Mouse (Mus musculus) NIH3T3 (cell line): ENCODE results near the gene Klhl6.
"Not testable (repeated sequence)": the region's sequence is repeated elsewhere in the genome, so short reads cannot be mapped to it uniquely, and the experiment has no call there.

ENCODE experiments used
- DNase-seq: peaks from one replicate; pipeline ENCODE4 v3.0.0-alpha.2; 2012; ENCODE audit warnings: low read depth

Gene Klhl6

GRCm38 (mm10) chr16:19982537-19983257 lies at the start of gene Klhl6:
Gene Klhl6 (minus strand): TSS chr16:19983037.
- no peak for DNase-seq

GRCm38 (mm10) chr16:20027241-20027640 lies 44.4 kb upstream of the Klhl6 start:
- not testable (repeated sequence) for DNase-seq

- DNase-seq: no peak
These were observed 40.0 kb upstream of the Klhl6 start for GRCm38 (mm10) chr16:20022821-20023220.

- DNase-seq: no peak
These were observed 39.0 kb upstream of the Klhl6 start for GRCm38 (mm10) chr16:20021848-20022247.

GRCm38 (mm10) chr16:20012647-20013046 lies 29.8 kb upstream of the Klhl6 start:
- no peak for DNase-seq

GRCm38 (mm10) chr16:20006066-20006465 lies 23.2 kb upstream of the Klhl6 start:
- DNase-seq: no peak

- DNase-seq: not testable (repeated sequence)
These were observed 17.4 kb upstream of the Klhl6 start for GRCm38 (mm10) chr16:20000286-20000685.

- DNase-seq: no peak
These were observed 14.8 kb upstream of the Klhl6 start for GRCm38 (mm10) chr16:19997616-19998015.

GRCm38 (mm10) chr16:19996913-19997312 lies 14.1 kb upstream of the Klhl6 start:
- DNase-seq: not testable (repeated sequence)

- no peak for DNase-seq
These were observed 13.0 kb upstream of the Klhl6 start for GRCm38 (mm10) chr16:19995818-19996217.

GRCm38 (mm10) chr16:19993278-19993677 lies 10.4 kb upstream of the Klhl6 start:
- no peak for DNase-seq

GRCm38 (mm10) chr16:19990536-19990935 lies 7.7 kb upstream of the Klhl6 start:
- DNase-seq: no peak

GRCm38 (mm10) chr16:19987589-19987988 lies 4.8 kb upstream of the Klhl6 start:
- DNase-seq: no peak

- no peak for DNase-seq
These were observed 2.2 kb upstream of the Klhl6 start for GRCm38 (mm10) chr16:19984884-19985643.

GRCm38 (mm10) chr16:19983559-19983958 lies 722 bp upstream of the Klhl6 start:
- DNase-seq: no peak

- DNase-seq: no peak
These were observed 1.2 kb downstream of the Klhl6 start for GRCm38 (mm10) chr16:19981684-19982083.

- DNase-seq: no peak
These were observed 1.8 kb downstream of the Klhl6 start for GRCm38 (mm10) chr16:19981006-19981405.

GRCm38 (mm10) chr16:19979755-19980154 lies 3.1 kb downstream of the Klhl6 start:
- no peak for DNase-seq

- DNase-seq: no peak
These were observed 5.6 kb downstream of the Klhl6 start for GRCm38 (mm10) chr16:19977282-19977681.

GRCm38 (mm10) chr16:19976825-19977224 lies 6.0 kb downstream of the Klhl6 start:
- DNase-seq: no peak

- no peak for DNase-seq
These were observed 7.4 kb downstream of the Klhl6 start for GRCm38 (mm10) chr16:19975432-19975831.

GRCm38 (mm10) chr16:19973480-19973879 lies 9.4 kb downstream of the Klhl6 start:
- no peak for DNase-seq

GRCm38 (mm10) chr16:19972736-19973350 lies 10.0 kb downstream of the Klhl6 start:
- DNase-seq: no peak
